Mouse (Mus musculus) kidney, embryonic 14.5 days (tissue): ENCODE measurements around the gene Zfp277. TPM values are rescaled to one million over a fixed set of nuclear protein-coding genes. Genes with fewer than 3 reads are reported as not detected.

Source experiments
- ATAC-seq: fragments of 200-750 bp; cut with Nextera tagmentation; 2 replicates; pipeline ENCODE4 v1.8.0; 2017; ENCODE audit warnings: moderate number of reproducible peaks, mild to moderate bottlenecking, moderate TSS enrichment, moderate library complexity; ENCODE audit not compliant: low FRiP score, low TSS enrichment
- H3K27ac ChIP-seq: fragments of 300-500 bp; sonication (generic); 2 replicates; pipeline ENCODE4 v1.5.1; 2014; ENCODE audit warnings: low read depth, mild to moderate bottlenecking, low read length, moderate library complexity, mixed read lengths
- H3K27me3 ChIP-seq: fragments of 300-500 bp; sonication (generic); 2 replicates; pipeline ENCODE4 v1.6.1; 2014; ENCODE audit warnings: mild to moderate bottlenecking, low read length; ENCODE audit not compliant: control insufficient read depth, insufficient read depth
- H3K36me3 ChIP-seq: fragments of 300-500 bp; sonication (generic); 2 replicates; pipeline ENCODE4 v1.6.1; 2014; ENCODE audit warnings: low read length, mixed read lengths; ENCODE audit not compliant: control insufficient read depth, insufficient read depth
- H3K4me1 ChIP-seq: fragments of 300-500 bp; sonication (generic); 2 replicates; pipeline ENCODE4 v1.6.1; 2014; ENCODE audit warnings: low read length, mixed read lengths; ENCODE audit not compliant: control insufficient read depth, insufficient read depth
- H3K4me2 ChIP-seq: fragments of 300-500 bp; sonication (generic); replicated peaks from 2 replicates; pipeline ENCODE4 v1.6.1; 2014; ENCODE audit warnings: low read depth, mild to moderate bottlenecking, low read length
- H3K4me3 ChIP-seq: fragments of 300-500 bp; sonication (generic); 2 replicates; pipeline ENCODE4 v1.5.1; 2014; ENCODE audit warnings: mild to moderate bottlenecking, low read length
- H3K9ac ChIP-seq: fragments of 300-500 bp; sonication (generic); 2 replicates; pipeline ENCODE4 v1.6.1; 2014; ENCODE audit warnings: low read depth, mild to moderate bottlenecking, low read length, moderate library complexity
- H3K9me3 ChIP-seq: fragments of 300-500 bp; sonication (generic); 2 replicates; pipeline ENCODE4 v1.6.1; 2016; ENCODE audit warnings: low read length; ENCODE audit not compliant: control insufficient read depth
- WGBS: fragments of 180-500 bp; shearing (Covaris S2); extraction: QIAGEN DNeasy Blood & Tissue Kit; methylation state at CpG from one replicate; pipeline ENCODE4 v1.1.7; 2014; 5-methylcytosine and 5-hydroxymethylcytosine counted together
- polyA plus RNA-seq: library from polyadenylated mRNA; unstranded; fragments of >200 nt; fragmentation: Nextera tagmentation; extraction: Ambion mirVana; gene quantifications from 2 replicates; pipeline ENCODE4 v1.2.1, GENCODE M21; 2014

Gene Zfp277
- polyA plus RNA-seq, 1 experiment from 2014 or later, result 51.9 TPM

DNA sequence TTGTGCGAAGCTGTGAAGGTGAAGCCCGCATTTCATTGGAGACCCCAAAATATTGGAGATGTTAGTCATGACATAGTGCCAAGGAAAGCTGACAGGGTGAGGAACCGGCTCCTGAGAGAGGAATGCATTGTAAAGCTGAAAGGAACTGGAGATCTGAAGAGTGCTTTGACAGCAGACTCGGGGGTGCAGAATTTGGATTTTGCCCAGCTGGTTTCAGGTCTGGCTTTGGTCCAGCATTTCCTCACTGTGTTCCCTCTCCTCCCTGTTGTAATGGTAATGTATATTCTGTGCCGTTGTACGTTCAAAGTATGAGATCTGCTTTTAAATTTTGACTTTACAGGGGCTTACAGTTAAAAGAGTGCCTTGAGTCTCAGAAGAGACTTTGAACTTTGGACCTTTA is 141.7 kb downstream of the Zfp277 start:
- Histone ChIP-seq H3K27ac (no peak overlapping the region), H3K4me3 (no peak overlapping the region), H3K9me3 (no peaks in the 10 kb centered on the region), H3K9ac (no peak overlapping the region), H3K4me2 (no peak overlapping the region), H3K27me3 (no peaks in the 10 kb centered on the region), H3K36me3 (no peaks in the 10 kb centered on the region), H3K4me1 (no peaks in the 10 kb centered on the region)
- no peak for ATAC-seq
- 76% methylated on average over 6 of the region's 6 CpGs for WGBS

DNA sequence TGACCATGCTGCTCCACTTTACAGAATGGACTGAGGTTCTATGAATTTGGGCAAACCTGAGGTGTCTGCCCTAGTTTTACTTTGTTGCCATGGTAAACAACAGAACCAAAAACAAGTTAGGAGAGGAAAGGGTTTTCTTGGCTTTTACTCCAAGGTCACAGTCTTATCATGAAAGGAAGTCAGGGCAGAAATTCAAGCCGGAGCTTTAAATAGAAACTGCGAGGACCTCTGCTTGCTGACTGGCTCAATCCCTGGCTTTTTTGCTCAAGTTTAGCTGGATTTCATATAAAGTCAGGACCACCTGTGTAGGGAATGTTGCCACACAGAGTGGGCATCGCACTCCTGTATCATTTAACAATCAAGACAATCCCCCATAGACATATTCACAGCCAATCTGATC is 147.1 kb downstream of the Zfp277 start:
- WGBS, result 76% methylated on average over 3 of the region's 3 CpGs
- ATAC-seq, result no peak
- Histone ChIP-seq H3K36me3 (no peaks in the 10 kb centered on the region), H3K27me3 (no peaks in the 10 kb centered on the region), H3K4me1 (no peaks in the 10 kb centered on the region), H3K9me3 (no peaks in the 10 kb centered on the region), H3K27ac (no peak overlapping the region), H3K4me2 (no peak overlapping the region), H3K9ac (no peak overlapping the region), H3K4me3 (no peak overlapping the region)

DNA sequence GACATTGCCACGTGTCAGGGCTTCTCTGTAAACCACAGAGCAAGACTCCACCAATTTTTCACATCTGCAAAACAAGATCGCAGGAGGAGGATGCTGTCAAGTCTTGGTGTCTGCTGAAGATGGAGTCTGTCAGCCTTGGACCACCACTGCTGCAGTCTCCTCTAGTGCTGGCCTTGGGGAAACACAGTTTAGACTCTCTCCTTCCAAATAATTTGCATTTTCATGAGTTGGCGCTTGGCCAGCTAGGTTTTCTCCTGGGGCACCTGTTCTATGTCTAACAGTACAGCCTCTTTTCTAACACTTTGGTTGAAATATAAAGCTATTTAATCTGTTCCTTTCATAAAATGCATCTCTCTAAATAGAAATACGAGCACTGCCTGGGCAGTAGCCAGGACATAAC is 159.2 kb downstream of the Zfp277 start:
- ATAC-seq, result no peak
- H3K9ac ChIP-seq, result no peak overlapping the region
- no peak overlapping the region for H3K27ac ChIP-seq
- H3K9me3 ChIP-seq, result peaks cover 8% of the 10 kb centered on the region; the same call in 1 of the 2 replicates
- H3K27me3 ChIP-seq, result no peaks in the 10 kb centered on the region
- H3K4me2 ChIP-seq, result no peak overlapping the region
- no peaks in the 10 kb centered on the region for H3K36me3 ChIP-seq
- H3K4me1 ChIP-seq, result no peaks in the 10 kb centered on the region
- 83% methylated on average over 4 of the region's 4 CpGs for WGBS
- H3K4me3 ChIP-seq, result no peak overlapping the region

DNA sequence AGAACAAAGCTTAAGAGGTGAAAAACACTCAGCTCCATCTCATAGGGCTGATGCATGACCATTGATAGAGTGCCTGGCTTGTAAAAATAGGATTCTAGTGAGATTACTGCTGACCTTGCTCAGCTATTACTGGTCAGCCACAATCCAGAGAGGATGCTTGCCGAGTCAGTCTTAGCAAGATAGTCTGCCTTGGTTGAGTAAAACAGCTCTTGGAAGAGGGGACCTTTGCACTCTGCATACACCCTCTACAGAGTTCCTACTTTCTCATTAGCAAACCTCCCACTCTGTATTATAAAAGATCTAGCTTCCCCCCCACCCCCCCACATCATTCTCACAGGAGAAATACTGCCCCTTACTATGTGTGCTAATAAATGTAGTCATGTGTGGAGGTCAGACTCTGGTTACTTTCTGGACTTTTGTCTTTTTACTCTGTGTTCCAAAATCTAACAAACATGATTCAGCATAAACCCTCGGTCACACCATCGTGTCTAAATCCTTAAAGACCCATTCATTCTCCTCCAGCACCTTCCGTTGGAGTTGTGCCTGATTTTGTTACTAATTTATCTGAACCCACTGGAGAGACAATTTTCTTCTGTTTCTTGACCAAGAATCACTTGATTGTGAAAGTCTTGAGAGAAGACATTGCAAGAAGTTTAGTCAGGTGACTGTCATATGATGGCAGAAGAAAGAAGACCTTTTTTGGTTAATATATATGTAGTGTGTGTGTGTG is 164.9 kb downstream of the Zfp277 start:
- Histone ChIP-seq H3K27me3 (no peaks in the 10 kb centered on the region), H3K4me3 (no peak overlapping the region), H3K9ac (no peak overlapping the region), H3K9me3 (no peaks in the 10 kb centered on the region), H3K36me3 (no peaks in the 10 kb centered on the region), H3K4me1 (no peaks in the 10 kb centered on the region), H3K27ac (no peak overlapping the region), H3K4me2 (no peak overlapping the region)
- 92% methylated on average over 4 of the region's 4 CpGs for WGBS
- ATAC-seq, result no peak

DNA sequence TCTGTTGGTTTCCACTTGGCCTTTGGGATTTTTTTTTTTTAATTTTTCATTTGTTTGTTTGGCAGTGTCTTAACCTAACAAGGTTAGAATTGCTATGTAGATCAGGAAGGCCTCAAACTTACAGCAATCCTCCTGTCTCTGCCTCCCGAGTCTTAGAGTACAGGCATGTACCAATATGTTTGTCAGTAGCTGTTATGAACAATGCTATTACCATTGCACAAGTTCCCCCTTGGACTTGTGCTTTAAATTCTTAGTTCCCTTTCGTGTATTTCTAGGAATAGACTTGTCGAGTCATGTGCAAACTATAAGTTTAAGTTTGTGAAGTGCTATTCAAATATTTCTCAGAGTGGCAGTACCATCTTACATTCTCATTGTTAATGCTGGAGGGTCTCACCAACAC is 168.1 kb downstream of the Zfp277 start:
- ATAC-seq, result no peak

DNA sequence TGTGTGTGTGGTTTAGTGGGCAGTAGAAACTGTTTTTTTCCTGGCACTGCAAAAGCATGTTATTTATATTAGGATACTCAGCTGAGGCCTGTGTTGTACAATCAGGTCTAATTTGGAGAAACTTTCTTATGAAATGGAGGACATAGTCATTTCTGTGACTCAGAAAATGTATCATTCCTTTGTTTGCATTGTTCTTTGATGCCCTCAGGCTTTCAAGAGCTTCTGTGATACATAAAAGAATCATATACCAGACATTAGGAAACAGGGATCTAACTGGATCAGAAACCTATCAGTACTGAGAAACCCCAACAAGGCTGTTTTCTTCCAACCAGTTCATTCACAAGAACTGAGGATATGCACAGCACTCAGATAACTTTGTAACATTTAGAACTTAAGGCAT is 170.8 kb downstream of the Zfp277 start:
- no peaks in the 10 kb centered on the region for H3K36me3 ChIP-seq
- H3K9me3 ChIP-seq, result no peaks in the 10 kb centered on the region
- no peak overlapping the region for H3K4me2 ChIP-seq
- H3K27me3 ChIP-seq, result no peaks in the 10 kb centered on the region
- no peak overlapping the region for H3K9ac ChIP-seq
- H3K4me3 ChIP-seq, result no peak overlapping the region
- H3K4me1 ChIP-seq, result no peaks in the 10 kb centered on the region
- ATAC-seq, result no peak
- H3K27ac ChIP-seq, result no peak overlapping the region

More for the DNA sequence above, 168.1 kb downstream of the Zfp277 start:
- Histone ChIP-seq H3K36me3 (no peaks in the 10 kb centered on the region), H3K27ac (no peak overlapping the region), H3K9ac (no peak overlapping the region), H3K4me2 (no peak overlapping the region), H3K4me1 (no peaks in the 10 kb centered on the region), H3K27me3 (no peaks in the 10 kb centered on the region), H3K9me3 (no peaks in the 10 kb centered on the region), H3K4me3 (no peak overlapping the region)
- 90% methylated on average over 3 of the region's 3 CpGs for WGBS

DNA sequence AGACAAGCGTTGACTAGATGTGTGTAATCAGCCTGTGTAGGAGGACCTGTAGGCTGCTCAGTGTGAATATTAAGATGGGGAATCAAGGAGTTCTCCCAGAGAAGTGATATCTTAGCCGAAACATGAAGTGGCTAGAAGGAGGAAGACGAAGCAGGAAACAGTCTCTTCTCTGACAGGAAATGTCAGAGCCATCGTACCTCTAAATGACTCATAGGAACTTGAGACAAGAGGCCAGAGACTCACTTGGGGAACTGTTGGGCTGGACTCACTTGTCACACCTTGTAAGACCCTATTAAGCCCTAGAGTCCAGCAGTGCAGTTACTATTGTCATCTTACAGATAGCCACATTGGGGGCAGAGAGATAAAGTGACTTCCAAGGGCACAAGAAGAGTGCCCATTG is 172.4 kb downstream of the Zfp277 start:
- H3K4me1 ChIP-seq, result no peaks in the 10 kb centered on the region
- ATAC-seq, result no peak
- no peaks in the 10 kb centered on the region for H3K36me3 ChIP-seq
- H3K9ac ChIP-seq, result no peak overlapping the region
- WGBS, result 56% methylated on average over 4 of the region's 4 CpGs
- H3K9me3 ChIP-seq, result no peaks in the 10 kb centered on the region
- H3K4me2 ChIP-seq, result no peak overlapping the region
- H3K27ac ChIP-seq, result no peak overlapping the region
- no peak overlapping the region for H3K4me3 ChIP-seq
- H3K27me3 ChIP-seq, result no peaks in the 10 kb centered on the region

DNA sequence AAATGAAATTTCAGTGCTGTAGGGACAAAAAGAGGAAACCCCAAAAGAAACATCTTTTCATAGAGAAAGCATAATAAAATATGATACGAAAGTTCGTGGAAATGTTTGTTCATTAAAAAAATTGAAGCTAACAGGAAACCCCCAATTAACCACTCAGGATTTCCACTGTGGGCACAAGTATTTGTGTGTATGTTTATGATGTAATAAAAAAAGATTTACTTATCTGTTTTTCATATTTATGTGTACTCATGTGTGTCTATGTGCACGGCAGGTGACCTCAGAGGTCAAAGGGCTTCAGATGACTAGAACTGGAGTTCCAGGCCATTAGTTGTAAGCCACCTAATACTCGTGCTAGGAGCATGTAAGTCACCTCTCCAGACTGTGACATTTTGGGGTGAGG is 173.0 kb downstream of the Zfp277 start:
- ATAC-seq, result no peak
- no peaks in the 10 kb centered on the region for H3K36me3 ChIP-seq
- H3K27me3 ChIP-seq, result no peaks in the 10 kb centered on the region
- no peak overlapping the region for H3K9ac ChIP-seq
- no peak overlapping the region for H3K27ac ChIP-seq
- no peaks in the 10 kb centered on the region for H3K9me3 ChIP-seq
- WGBS, result 51% methylated on average over 4 of the region's 4 CpGs
- no peak overlapping the region for H3K4me3 ChIP-seq
- H3K4me1 ChIP-seq, result no peaks in the 10 kb centered on the region
- H3K4me2 ChIP-seq, result no peak overlapping the region

DNA sequence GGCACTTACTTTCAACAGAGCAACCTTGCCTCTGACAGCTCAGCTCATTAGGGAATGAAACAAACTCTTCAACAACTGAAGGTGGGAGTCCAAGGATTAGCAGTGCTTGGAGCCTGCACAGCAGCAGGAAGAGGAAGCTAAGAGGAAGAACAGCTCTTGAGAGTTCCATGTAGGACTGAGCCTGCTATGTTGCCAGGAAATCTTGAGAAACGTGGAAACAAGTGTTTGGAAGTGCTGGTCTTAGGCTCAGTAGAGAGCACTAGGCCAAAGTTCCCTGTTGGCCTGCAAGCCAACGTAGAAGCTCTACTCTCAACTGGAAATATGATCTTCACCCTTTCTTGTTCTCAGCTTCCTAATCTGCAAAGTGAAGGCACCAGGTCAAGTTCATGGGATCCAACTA is 177.4 kb downstream of the Zfp277 start:
- WGBS, result 76% methylated on average over 2 of the region's 2 CpGs
- H3K4me3 ChIP-seq, result no peak overlapping the region
- H3K4me2 ChIP-seq, result no peak overlapping the region
- H3K9me3 ChIP-seq, result no peaks in the 10 kb centered on the region
- H3K4me1 ChIP-seq, result no peaks in the 10 kb centered on the region
- no peak overlapping the region for H3K27ac ChIP-seq
- H3K27me3 ChIP-seq, result no peaks in the 10 kb centered on the region
- no peak for ATAC-seq
- H3K36me3 ChIP-seq, result no peaks in the 10 kb centered on the region
- H3K9ac ChIP-seq, result no peak overlapping the region
